10 mouse cellular contexts compared by ENCODE assay signal in the genomic region with DNA sequence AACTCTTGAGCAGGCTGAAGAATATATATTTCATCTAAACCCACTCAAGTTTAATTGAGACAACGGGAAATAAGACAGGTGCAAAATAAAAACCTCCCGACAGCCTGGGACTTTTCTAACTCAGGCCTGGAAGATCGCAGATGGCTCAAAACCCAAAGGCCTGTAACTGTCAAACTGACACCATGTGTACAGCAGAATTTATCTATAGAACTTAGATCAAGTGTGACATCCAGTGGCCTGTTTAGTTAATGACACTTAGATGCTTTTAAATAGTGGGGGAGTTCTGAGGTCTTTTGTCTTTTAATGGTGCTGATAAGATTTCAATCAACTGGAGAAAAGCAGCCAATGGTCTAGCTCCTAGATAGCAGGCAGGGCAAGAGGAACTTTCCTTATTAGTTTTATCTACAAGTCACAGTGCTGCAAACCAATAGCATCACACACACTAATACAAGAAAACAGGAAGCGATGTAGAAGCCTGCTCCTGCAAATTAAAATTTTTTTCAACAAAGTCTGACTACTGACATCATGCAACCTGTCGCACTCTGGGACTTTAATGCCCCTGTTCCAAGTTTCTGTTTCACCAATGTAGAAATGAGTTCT.
DNase-seq lines count a peak whose midpoint lies in the region; ATAC-seq and TF ChIP-seq lines count a peak whose summit lies in the region.
"Had no signal": no experiment of that assay in that cellular context is flagged by ENCODE, and none has a peak within 500 bp of the region (broad histone marks: within the 10 kb centered on the region; RNA-seq: fewer than 3 reads in every experiment).

No protein-coding gene starts in this region.

- 74% methylated on average over 5 of the region's 5 CpGs for WGBS in forebrain, embryonic 13.5 days
- 72% methylated on average over 5 of the region's 5 CpGs for WGBS in forebrain, embryonic 16.5 days
- WGBS in liver, postnatal 0 days (ENCODE audit: insufficient replicate concordance) = 40% methylated on average over 5 of the region's 5 CpGs
- 46% methylated on average over 5 of the region's 5 CpGs for WGBS in liver, embryonic 12.5 days (ENCODE audit: insufficient replicate concordance)
- 51% methylated on average over 5 of the region's 5 CpGs for WGBS in heart, embryonic 11.5 days (ENCODE audit: insufficient replicate concordance)

- ATAC-seq in forebrain, embryonic 13.5 days = 0 out of 2 replicates have a peak, but pooled peaks have one; percentile 27
- ATAC-seq in forebrain, embryonic 16.5 days = no peak
- no peak for ATAC-seq in liver, postnatal 0 days
- ATAC-seq in liver, embryonic 12.5 days = no peak
- peak; percentile 73 for ATAC-seq in activated CD4-positive, CD25-positive, alpha-beta regulatory T cell, adult 4 months
- no peak for ATAC-seq in heart, embryonic 11.5 days (replicated peaks; ENCODE audit: insufficient number of reproducible peaks, low FRiP score, low TSS enrichment)

- H3K36me3 ChIP-seq in forebrain, embryonic 13.5 days (ENCODE audit: poor library complexity, severe bottlenecking) = no peaks in the 10 kb centered on the region
- H3K36me3 ChIP-seq in forebrain, embryonic 16.5 days (ENCODE audit: control insufficient read depth, insufficient read depth) = no peaks in the 10 kb centered on the region
- no peaks in the 10 kb centered on the region for H3K36me3 ChIP-seq in liver, postnatal 0 days (replicated peaks; ENCODE audit: insufficient read depth, low read length)
- H3K36me3 ChIP-seq in liver, embryonic 12.5 days = no peaks in the 10 kb centered on the region
- H3K36me3 ChIP-seq in heart, embryonic 11.5 days (ENCODE audit: control insufficient read depth, insufficient read depth, low read length) = no peaks in the 10 kb centered on the region
- H3K36me3 ChIP-seq: embryonic facial prominence, embryonic 12.5 days had no signal

- H3K9ac ChIP-seq in forebrain, embryonic 13.5 days = no peak overlapping the region
- H3K9ac ChIP-seq in forebrain, embryonic 16.5 days (replicated peaks; ENCODE audit: low read depth, low read length) = no peak overlapping the region
- H3K9ac ChIP-seq in liver, postnatal 0 days (replicated peaks) = no peak overlapping the region
- no peak overlapping the region for H3K9ac ChIP-seq in liver, embryonic 12.5 days
- no peak overlapping the region for H3K9ac ChIP-seq in heart, embryonic 11.5 days (ENCODE audit: low read depth, low read length)
- H3K9ac ChIP-seq: embryonic facial prominence, embryonic 12.5 days had no signal

- H3K4me1 ChIP-seq in forebrain, embryonic 13.5 days = no peaks in the 10 kb centered on the region
- H3K4me1 ChIP-seq in forebrain, embryonic 16.5 days (replicated peaks; ENCODE audit: control insufficient read depth, insufficient read depth, low read length) = no peaks in the 10 kb centered on the region
- no peaks in the 10 kb centered on the region for H3K4me1 ChIP-seq in liver, postnatal 0 days (ENCODE audit: insufficient read depth)
- no peaks in the 10 kb centered on the region for H3K4me1 ChIP-seq in liver, embryonic 12.5 days
- H3K4me1 ChIP-seq in heart, embryonic 11.5 days (ENCODE audit: control insufficient read depth, insufficient read depth, low read length) = no peaks in the 10 kb centered on the region
- H3K4me1 ChIP-seq: embryonic facial prominence, embryonic 12.5 days had no signal

- no peak overlapping the region for H3K4me2 ChIP-seq in forebrain, embryonic 13.5 days
- no peak overlapping the region for H3K4me2 ChIP-seq in forebrain, embryonic 16.5 days (ENCODE audit: low read length)
- H3K4me2 ChIP-seq in liver, postnatal 0 days (ENCODE audit: low read depth, low read length) = no peak overlapping the region
- no peak overlapping the region for H3K4me2 ChIP-seq in liver, embryonic 12.5 days
- H3K4me2 ChIP-seq in heart, embryonic 11.5 days = no peak overlapping the region
- H3K4me2 ChIP-seq: embryonic facial prominence, embryonic 12.5 days had no signal

- H3K27me3 ChIP-seq in forebrain, embryonic 13.5 days = no peaks in the 10 kb centered on the region
- H3K27me3 ChIP-seq in forebrain, embryonic 16.5 days (replicated peaks; ENCODE audit: control insufficient read depth, insufficient read depth, low read length) = 0 out of 2 replicates have a peak, but pooled peaks cover 2% of the 10 kb centered on the region
- no peaks in the 10 kb centered on the region for H3K27me3 ChIP-seq in liver, postnatal 0 days (ENCODE audit: insufficient read depth, low read length)
- no peaks in the 10 kb centered on the region for H3K27me3 ChIP-seq in liver, embryonic 12.5 days (replicated peaks)
- H3K27me3 ChIP-seq in heart, embryonic 11.5 days (ENCODE audit: control insufficient read depth, insufficient read depth, low read length) = no peaks in the 10 kb centered on the region
- H3K27me3 ChIP-seq: embryonic facial prominence, embryonic 12.5 days had no signal

- no peak for DNase-seq in liver, postnatal 0 days
- peak; percentile 4 for DNase-seq in retina, adult 2 months (ENCODE audit: low read depth, low spot score)
- no peak for DNase-seq in cerebellum, postnatal 25 days

- H3K9me3 ChIP-seq in forebrain, embryonic 13.5 days (replicated peaks) = no peaks in the 10 kb centered on the region
- no peaks in the 10 kb centered on the region for H3K9me3 ChIP-seq in forebrain, embryonic 16.5 days (ENCODE audit: control insufficient read depth, low read length)
- H3K9me3 ChIP-seq in liver, postnatal 0 days (ENCODE audit: low read length) = no peaks in the 10 kb centered on the region
- no peaks in the 10 kb centered on the region for H3K9me3 ChIP-seq in liver, embryonic 12.5 days (replicated peaks)
- H3K9me3 ChIP-seq in heart, embryonic 11.5 days (replicated peaks; ENCODE audit: control insufficient read depth, low read length) = no peaks in the 10 kb centered on the region
- H3K9me3 ChIP-seq: embryonic facial prominence, embryonic 12.5 days had no signal

- no peak overlapping the region for H3K4me3 ChIP-seq in forebrain, embryonic 13.5 days
- no peak overlapping the region for H3K4me3 ChIP-seq in forebrain, embryonic 16.5 days (replicated peaks; ENCODE audit: low read length)
- no peak overlapping the region for H3K4me3 ChIP-seq in liver, postnatal 0 days (ENCODE audit: low read depth, low read length)
- no peak overlapping the region for H3K4me3 ChIP-seq in liver, embryonic 12.5 days
- H3K4me3 ChIP-seq in heart, embryonic 11.5 days (ENCODE audit: low read depth, low read length) = no peak overlapping the region
- H3K4me3 ChIP-seq: embryonic facial prominence, embryonic 12.5 days; myocyte had no signal

- peak; percentile 47 for TF ChIP-seq CTCF in liver, postnatal 0 days (IDR thresholded peaks at IDR 0.05; ENCODE audit: low read depth)

- no peak for TF ChIP-seq EP300 in liver, postnatal 0 days (IDR thresholded peaks at IDR 0.05; ENCODE audit: low read depth)

- no peak overlapping the region for H3K27ac ChIP-seq in forebrain, embryonic 13.5 days
- no peak overlapping the region for H3K27ac ChIP-seq in forebrain, embryonic 16.5 days (ENCODE audit: low read length)
- H3K27ac ChIP-seq in liver, postnatal 0 days (ENCODE audit: low read depth) = no peak overlapping the region
- no peak overlapping the region for H3K27ac ChIP-seq in liver, embryonic 12.5 days
- no peak overlapping the region for H3K27ac ChIP-seq in heart, embryonic 11.5 days (ENCODE audit: low read depth, low read length)
- H3K27ac ChIP-seq: embryonic facial prominence, embryonic 12.5 days had no signal

Comparison
In these comparisons a context has a peak if more than half of its experiments do, and no peak if none do; other contexts are left out.
1. ATAC-seq: peak in forebrain, embryonic 13.5 days (single experiment) and activated CD4-positive, CD25-positive, alpha-beta regulatory T cell, adult 4 months (single experiment); none in forebrain, embryonic 16.5 days (single experiment), liver, postnatal 0 days (single experiment), liver, embryonic 12.5 days (single experiment) and heart, embryonic 11.5 days (single experiment).